Mouse (Mus musculus) liver, adult 2 months (tissue): ENCODE measurements around the gene Diras1. TPM values are rescaled to one million over a fixed set of nuclear protein-coding genes. Genes with fewer than 3 reads are reported as not detected.

Experiments used
- DNase-seq: peaks from one replicate; pipeline ENCODE4 v3.0.0-alpha.2; 2011; ENCODE audit warnings: low read depth, low spot score; ENCODE audit errors: extremely low read depth
- H3K27ac ChIP-seq: fragments of 200-500 bp; replicated peaks from 2 replicates; pipeline ENCODE4 v1.5.1; 2012; ENCODE audit warnings: low read depth, mild to moderate bottlenecking, control low read depth, inconsistent platforms, low read length; ENCODE audit not compliant: insufficient read depth
- H3K27me3 ChIP-seq: fragments of 200-500 bp; 2 replicates; pipeline ENCODE4 v1.6.1; 2012; ENCODE audit warnings: mild to moderate bottlenecking, moderate library complexity, low read length, inconsistent platforms; ENCODE audit not compliant: control insufficient read depth, insufficient read depth
- H3K36me3 ChIP-seq: fragments of 200-500 bp; 2 replicates; pipeline ENCODE4 v1.6.1; 2012; ENCODE audit warnings: low read length, inconsistent platforms; ENCODE audit not compliant: control insufficient read depth, insufficient read depth
- H3K4me1 ChIP-seq: fragments of 200-500 bp; 2 replicates; pipeline ENCODE4 v1.6.1; 2011; ENCODE audit warnings: low read length; ENCODE audit not compliant: control insufficient read depth, insufficient read depth
- H3K4me3 ChIP-seq: fragments of 200-500 bp; 2 replicates; pipeline ENCODE4 v1.5.1; 2011; ENCODE audit warnings: low read depth, mild to moderate bottlenecking, control low read depth, low read length, moderate library complexity; ENCODE audit not compliant: insufficient read depth
- H3K79me2 ChIP-seq: fragments of 200-500 bp; 2 replicates; pipeline ENCODE4 v1.6.1; 2012; ENCODE audit warnings: inconsistent platforms, mild to moderate bottlenecking, low read length, moderate library complexity; ENCODE audit not compliant: control insufficient read depth, insufficient read depth
- H3K9ac ChIP-seq: fragments of 200-500 bp; 2 replicates; pipeline ENCODE4 v1.6.1; 2012; ENCODE audit warnings: low read depth, mild to moderate bottlenecking, control low read depth, inconsistent platforms, low read length
- CTCF ChIP-seq: fragments of 200-500 bp; IDR thresholded peaks from 2 replicates; pipeline ENCODE4 v1.5.1; 2011; ENCODE audit warnings: low read depth, low read length, control low read depth
- POLR2A ChIP-seq: fragments of 200-500 bp; IDR thresholded peaks from 2 replicates; pipeline ENCODE4 v1.6.1; 2011; ENCODE audit warnings: low read length, control low read depth; ENCODE audit not compliant: insufficient read depth; ENCODE audit errors: extremely low read depth
- WGBS: fragments of 180-500 bp; shearing (Covaris S2); methylation state at CpG from one replicate; pipeline ENCODE4 v1.1.7; 2018; 5-methylcytosine and 5-hydroxymethylcytosine counted together
- polyA plus RNA-seq: library from polyadenylated mRNA; depleted of rRNA; stranded (reverse); fragments of >200 nt; gene quantifications from 2 replicates; pipeline ENCODE4 v1.2.3, GENCODE M21; 2012
- total RNA-seq: library from RNA; depleted of rRNA; stranded (reverse); fragments of >200 nt; gene quantifications from 2 replicates; pipeline ENCODE4 v1.2.3, GENCODE M21; 2014

Diras1 gene
- total and polyA plus RNA-seq, 2 experiments: not detected

GRCm38 (mm10) chr10:81007240-81007639 lies 18.2 kb downstream of the Diras1 start:
- Histone ChIP-seq H3K4me1 (no peaks in the 10 kb centered on the region), H3K27ac (no peak overlapping the region), H3K4me3 (no peak overlapping the region), H3K36me3 (no peaks in the 10 kb centered on the region), H3K79me2 (no peaks in the 10 kb centered on the region), H3K27me3 (no peaks in the 10 kb centered on the region), H3K9ac (no peak overlapping the region)
- WGBS: 43% methylated on average over 7 of the region's 7 CpGs
- DNase-seq: no peak
- TF ChIP-seq POLR2A (no peak), CTCF (no peak)

- no peaks in the 10 kb centered on the region for H3K4me1 ChIP-seq
- WGBS: 96% methylated on average over 7 of the region's 7 CpGs
Measured at GRCm38 (mm10) chr10:81006005-81006677, 19.3 kb downstream of the Diras1 start.

GRCm38 (mm10) chr10:81001161-81001560 lies 24.3 kb downstream of the Diras1 start:
- 68% methylated on average over 10 of the region's 10 CpGs for WGBS
- TF ChIP-seq POLR2A (no peak), CTCF (no peak)
- Histone ChIP-seq H3K79me2 (no peaks in the 10 kb centered on the region), H3K27ac (no peak overlapping the region), H3K4me3 (no peak overlapping the region), H3K9ac (no peak overlapping the region), H3K4me1 (peaks cover 2% of the 10 kb centered on the region; the same call in 1 of the 2 replicates), H3K36me3 (no peaks in the 10 kb centered on the region), H3K27me3 (no peaks in the 10 kb centered on the region)
- DNase-seq: no peak

More at GRCm38 (mm10) chr10:81006005-81006677, 19.3 kb downstream of the Diras1 start:
- Histone ChIP-seq H3K36me3 (no peaks in the 10 kb centered on the region), H3K9ac (no peak overlapping the region), H3K4me3 (no peak overlapping the region), H3K27ac (no peak overlapping the region), H3K79me2 (no peaks in the 10 kb centered on the region), H3K27me3 (no peaks in the 10 kb centered on the region)
- DNase-seq: no peak
- TF ChIP-seq CTCF (no peak), POLR2A (no peak)

- H3K4me1 ChIP-seq: peaks cover 2% of the 10 kb centered on the region; the same call in 1 of the 2 replicates
- TF ChIP-seq POLR2A: no peak
- no peak for TF ChIP-seq CTCF
- DNase-seq: no peak
- H3K36me3 ChIP-seq: no peaks in the 10 kb centered on the region
- H3K9ac ChIP-seq: no peak overlapping the region
- H3K27me3 ChIP-seq: no peaks in the 10 kb centered on the region
- 46% methylated on average over 28 of the region's 28 CpGs for WGBS
- H3K27ac ChIP-seq: no peak overlapping the region
- no peak overlapping the region for H3K4me3 ChIP-seq
- H3K79me2 ChIP-seq: no peaks in the 10 kb centered on the region
Measured at GRCm38 (mm10) chr10:81000197-81001062, 25.0 kb downstream of the Diras1 start.

GRCm38 (mm10) chr10:80999362-81000196 lies 25.9 kb downstream of the Diras1 start:
- Histone ChIP-seq H3K4me3 (no peak overlapping the region), H3K27me3 (no peaks in the 10 kb centered on the region), H3K27ac (no peak overlapping the region), H3K9ac (no peak overlapping the region; the same call in 1 of the 2 replicates), H3K79me2 (no peaks in the 10 kb centered on the region), H3K36me3 (no peaks in the 10 kb centered on the region), H3K4me1 (peaks cover 2% of the 10 kb centered on the region; the same call in 1 of the 2 replicates)
- TF ChIP-seq POLR2A (0 out of 2 replicates have a peak, but pooled peaks have one; percentile 10), CTCF (peak; percentile 91)
- WGBS: 23% methylated on average over 37 of the region's 37 CpGs
- DNase-seq: peak; percentile 53
